Mouse (Mus musculus): ENCODE data around the gene Ankrd61. TPM values are rescaled to one million over a fixed set of nuclear protein-coding genes. Genes with fewer than 3 reads are reported as not detected.

Ankrd61 gene
- polyA plus RNA-seq, 2 experiments from 2014 or later = 0.69 TPM; not detected in 1

DNA sequence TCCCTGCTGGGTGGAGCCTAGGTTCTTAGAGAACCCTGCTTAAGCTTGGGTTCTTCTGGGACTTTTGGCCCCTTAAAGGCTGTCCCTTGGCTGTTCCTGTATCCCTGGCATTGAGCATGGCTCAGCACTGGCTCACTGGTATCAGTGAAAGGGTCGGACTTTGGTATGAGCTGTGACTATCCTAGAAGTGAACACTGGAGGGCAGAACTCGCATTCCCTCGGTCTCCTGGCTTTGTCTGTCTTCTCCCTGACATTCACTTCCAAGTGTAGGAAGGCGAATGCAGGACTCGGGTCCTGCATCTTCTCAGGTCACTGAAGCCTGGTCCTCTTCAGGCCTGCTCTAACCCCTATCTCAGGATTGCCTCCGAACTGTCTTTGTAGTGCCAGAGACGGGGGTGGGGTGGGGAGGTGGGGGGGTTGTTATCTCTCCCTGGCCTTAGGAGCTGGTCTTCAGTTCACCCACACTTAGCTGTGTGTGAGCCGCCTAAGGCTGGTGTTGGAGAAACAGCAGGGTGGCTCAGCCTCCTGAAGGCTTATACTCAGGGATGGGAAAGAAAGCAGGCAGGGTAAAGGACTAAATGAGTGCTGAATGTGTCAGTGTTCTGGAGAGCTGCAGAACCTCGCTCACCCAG is 5.1 kb downstream of the Ankrd61 start:
- ATAC-seq = no peak

DNA sequence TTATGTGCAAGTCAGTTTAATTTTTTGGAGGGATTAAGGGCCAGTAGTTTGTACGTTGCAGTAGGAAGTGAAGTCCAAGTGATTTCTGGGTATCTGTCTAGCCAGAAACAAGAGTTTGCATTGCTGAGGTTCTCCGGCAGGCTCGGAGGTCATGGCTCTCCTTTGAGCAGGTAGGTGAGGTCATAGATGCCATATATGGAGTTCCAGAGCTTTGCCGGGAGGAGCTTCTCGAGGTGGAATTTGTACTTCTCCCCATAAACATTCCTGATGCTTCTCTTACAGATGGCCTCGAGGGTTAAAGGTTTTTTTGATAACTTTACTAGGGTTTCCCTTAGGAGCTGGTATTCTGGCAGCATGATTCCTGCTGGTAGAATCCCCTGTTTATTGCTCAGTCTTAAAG is 6.7 kb downstream of the Ankrd61 start:
- ATAC-seq = no peak

DNA sequence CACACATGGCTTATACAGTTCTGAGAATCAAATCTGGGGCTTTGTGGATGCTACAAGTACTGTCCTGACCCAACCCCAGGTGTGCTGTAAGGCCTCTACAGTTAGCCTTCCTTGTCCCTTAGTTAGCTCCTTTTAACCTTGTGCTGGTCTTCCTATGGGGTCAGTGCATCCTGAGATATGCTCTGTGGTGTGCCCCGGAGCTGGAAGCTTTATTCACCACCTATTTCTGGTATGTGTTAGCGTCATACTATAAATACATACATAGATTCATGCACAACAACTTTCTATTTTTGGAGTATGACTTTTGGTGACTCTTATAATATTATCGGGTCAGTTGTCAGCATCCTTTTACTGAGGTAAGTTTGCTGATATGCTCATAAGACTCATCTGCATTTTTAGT is 12.2 kb downstream of the Ankrd61 start:
- ATAC-seq = no peak

DNA sequence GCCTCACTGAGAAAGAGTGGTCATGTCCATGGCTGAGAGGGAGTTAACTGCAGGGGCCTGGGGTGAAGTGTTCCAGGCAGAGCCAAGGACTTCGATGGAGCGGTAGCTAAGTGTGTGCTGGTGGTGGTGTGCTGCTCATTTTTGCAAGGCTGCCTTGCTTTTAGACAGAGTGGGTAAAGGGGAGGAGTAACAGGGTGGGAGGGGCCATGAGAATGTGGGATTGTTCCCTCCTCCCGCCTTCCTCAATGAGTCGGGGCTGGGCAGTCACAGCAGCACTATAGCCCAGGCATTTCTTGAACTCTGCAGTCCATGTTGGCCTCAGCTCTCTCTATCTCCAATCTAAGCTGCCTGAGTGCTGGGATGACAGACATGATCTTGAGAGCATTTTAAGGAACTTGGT is 22.9 kb downstream of the Ankrd61 start:
- no peak for ATAC-seq

DNA sequence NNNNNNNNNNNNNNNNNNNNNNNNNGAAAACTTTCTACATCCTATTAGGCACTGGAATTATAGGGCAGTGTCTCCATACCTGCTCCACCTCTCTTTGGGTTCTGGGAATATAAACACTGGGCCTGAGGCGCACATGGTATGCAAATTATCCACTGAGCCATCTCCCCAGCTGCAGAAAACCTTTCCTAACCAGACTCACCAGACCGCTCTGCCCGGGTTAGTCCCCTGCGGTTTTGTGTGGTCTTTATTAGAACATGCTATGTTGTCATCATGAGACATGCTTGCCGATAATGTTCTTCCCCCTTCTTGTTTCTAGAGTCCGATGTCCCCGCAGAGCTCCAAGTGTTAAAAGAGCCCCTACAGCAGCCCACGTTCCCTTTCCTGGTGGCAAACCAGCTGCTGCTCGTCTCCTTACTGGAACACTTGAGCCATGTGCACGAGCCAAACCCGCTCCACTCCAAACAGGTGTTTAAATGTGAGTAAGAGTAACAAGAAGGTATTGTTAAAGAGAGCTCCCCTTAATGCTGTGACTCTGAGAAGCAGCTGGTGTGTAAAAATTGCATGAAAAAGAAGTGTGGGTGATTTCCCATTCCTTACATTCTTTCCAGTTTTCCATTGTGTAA is 25.8 kb downstream of the Ankrd61 start:
- ATAC-seq = no peak

Other genes with a start within 250 kb of the Ankrd61 start
- gene Usp42, start 165.4 kb downstream of the Ankrd61 start, polyA plus RNA-seq (2017; shearing (Covaris generic)) = 1 to 10 TPM; 8.3 to 9.3 TPM
- 10 to 100 TPM; 22.4 to 23.5 TPM for gene Eif2ak1, start 79.9 kb downstream of the Ankrd61 start, polyA plus RNA-seq (2017; shearing (Covaris generic))
- gene Aimp2, start 12.2 kb upstream of the Ankrd61 start, polyA plus RNA-seq (2017; shearing (Covaris generic)) = 10 to 100 TPM; 32.3 to 54.2 TPM
- gene Pms2, start 12.3 kb upstream of the Ankrd61 start, polyA plus RNA-seq (2017; shearing (Covaris generic)) = 10 to 100 TPM; 37.0 to 39.8 TPM
- 1 to 10 TPM in 1 of 2 experiments, not detected in 1; 2.7 TPM for gene Gm42421, start 30.5 kb upstream of the Ankrd61 start, polyA plus RNA-seq (2017; shearing (Covaris generic))
- not detected for gene Rsph10b, start 35.4 kb upstream of the Ankrd61 start, polyA plus RNA-seq (2017; shearing (Covaris generic))
- 10 to 100 TPM; 37.5 to 38.6 TPM for gene Ccz1, start 117.2 kb upstream of the Ankrd61 start, polyA plus RNA-seq (2017; shearing (Covaris generic))
- gene Ocm, start 129.0 kb upstream of the Ankrd61 start, polyA plus RNA-seq (2017; shearing (Covaris generic)) = not detected
- gene Lmtk2, start 202.8 kb upstream of the Ankrd61 start, polyA plus RNA-seq (2017; shearing (Covaris generic)) = 1 to 10 TPM; 3.7 to 4.3 TPM

Data from activated CD4-positive, CD25-positive, alpha-beta regulatory T cell, adult 4 months (primary cell).